Mouse (Mus musculus): Measurements from ENCODE around the gene Triobp.

GRCm38 (mm10) chr15:78962885-78963284 is 15.4 kb downstream of the Triobp start:
- TF ChIP-seq CTCF (IDR thresholded peaks at IDR 0.05) = peak; percentile 85
- 0 out of 2 replicates have a peak, but pooled peaks have one; percentile 51 for TF ChIP-seq EP300 (IDR thresholded peaks at IDR 0.05; ENCODE audit: insufficient read depth, low read depth, low read length)
